Mouse (Mus musculus) small intestine, adult 2 months (tissue): ENCODE results near the gene Gm49630. TPM values are rescaled to one million over a fixed set of nuclear protein-coding genes. Genes with fewer than 3 reads are reported as not detected.
"Not testable (repeated sequence)": the region's sequence is repeated elsewhere in the genome, so short reads cannot be mapped to it uniquely, and the experiment has no call there.

Source experiments
- H3K27ac ChIP-seq: fragments of 200-500 bp; 2 replicates; pipeline ENCODE4 v1.5.1; 2012; ENCODE audit warnings: low read depth, low read length, control low read depth, inconsistent platforms; ENCODE audit not compliant: insufficient read depth
- H3K27me3 ChIP-seq: fragments of 200-500 bp; 2 replicates; pipeline ENCODE4 v1.6.1; 2012; ENCODE audit warnings: mild to moderate bottlenecking, moderate library complexity, low read length, inconsistent platforms; ENCODE audit not compliant: control insufficient read depth, insufficient read depth
- H3K36me3 ChIP-seq: fragments of 200-500 bp; 2 replicates; pipeline ENCODE4 v1.6.1; 2012; ENCODE audit warnings: mild to moderate bottlenecking, low read length, control low read depth, inconsistent platforms; ENCODE audit not compliant: control insufficient read depth, insufficient read depth
- H3K4me1 ChIP-seq: fragments of 200-500 bp; 2 replicates; pipeline ENCODE4 v1.6.1; 2012; ENCODE audit warnings: low read length, inconsistent platforms, mixed read lengths; ENCODE audit not compliant: control insufficient read depth, insufficient read depth, insufficient read length
- H3K4me3 ChIP-seq: fragments of 200-500 bp; 2 replicates; pipeline ENCODE4 v1.5.1; 2012; ENCODE audit warnings: low read depth, mild to moderate bottlenecking, control low read depth, inconsistent platforms, low read length, moderate library complexity
- whole genome bisulfite sequencing: fragments of 180-500 bp; shearing (Covaris S2); methylation state at CpG from one replicate; pipeline ENCODE4 v1.1.7; 2018; 5-methylcytosine and 5-hydroxymethylcytosine counted together
- polyA plus RNA-seq: library from polyadenylated mRNA; depleted of rRNA; stranded (reverse); fragments of >200 nt; gene quantifications from 2 replicates; pipeline ENCODE4 v1.2.3, GENCODE M21; 2012

The Gm49630 gene
- polyA plus RNA-seq, 1 experiment = 2.1 TPM

DNA sequence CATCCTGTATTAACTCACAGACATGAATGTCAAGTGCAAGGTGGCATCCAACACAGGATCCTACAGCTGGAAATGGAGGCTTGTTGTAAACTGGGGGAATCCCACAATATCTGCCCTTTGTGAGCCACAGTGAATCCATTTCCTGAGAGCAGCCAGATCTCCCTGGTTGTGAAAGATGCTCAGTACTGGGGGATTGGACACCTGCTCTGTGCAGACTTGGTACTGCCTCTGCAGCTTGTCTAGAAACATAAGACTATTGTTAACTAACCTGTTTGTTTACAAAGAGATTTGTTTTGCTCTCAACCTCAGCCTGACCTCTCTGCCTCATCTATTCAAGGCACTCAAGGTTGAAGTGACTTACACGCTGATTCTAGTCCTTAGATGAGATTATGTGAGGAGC, 5.5 kb downstream of the Gm49630 start:
- no CpG with 5 or more reads among the region's 1 CpGs for WGBS
- H3K4me3 ChIP-seq = not testable (repeated sequence)

DNA sequence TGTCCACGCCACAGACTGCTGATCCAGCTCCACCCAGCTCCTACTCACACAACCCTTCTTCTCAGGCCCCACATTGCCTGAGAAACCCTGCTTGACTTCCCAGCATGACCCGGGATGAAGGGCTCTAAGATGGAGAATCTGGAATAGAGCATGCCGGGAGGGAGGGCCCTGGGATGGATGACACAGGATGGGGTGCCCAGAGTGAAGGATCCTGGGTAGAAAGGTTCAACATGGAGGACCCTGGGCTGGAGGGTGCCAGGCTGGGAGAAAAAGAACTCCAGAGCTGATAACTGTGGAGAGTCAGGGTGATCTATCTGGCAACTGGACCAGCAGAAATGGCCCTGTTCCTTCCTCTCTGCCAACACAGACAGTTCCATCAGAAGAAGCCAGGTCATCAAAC, 6.2 kb downstream of the Gm49630 start:
- not testable (repeated sequence) for H3K27ac ChIP-seq, H3K4me3 ChIP-seq, H3K4me1 ChIP-seq, H3K27me3 ChIP-seq, H3K36me3 ChIP-seq
- WGBS = no CpG with 5 or more reads among the region's 3 CpGs

More for the DNA sequence above, 5.5 kb downstream of the Gm49630 start:
- H3K27ac ChIP-seq, H3K36me3 ChIP-seq, H3K4me1 ChIP-seq, H3K27me3 ChIP-seq: not testable (repeated sequence)

DNA sequence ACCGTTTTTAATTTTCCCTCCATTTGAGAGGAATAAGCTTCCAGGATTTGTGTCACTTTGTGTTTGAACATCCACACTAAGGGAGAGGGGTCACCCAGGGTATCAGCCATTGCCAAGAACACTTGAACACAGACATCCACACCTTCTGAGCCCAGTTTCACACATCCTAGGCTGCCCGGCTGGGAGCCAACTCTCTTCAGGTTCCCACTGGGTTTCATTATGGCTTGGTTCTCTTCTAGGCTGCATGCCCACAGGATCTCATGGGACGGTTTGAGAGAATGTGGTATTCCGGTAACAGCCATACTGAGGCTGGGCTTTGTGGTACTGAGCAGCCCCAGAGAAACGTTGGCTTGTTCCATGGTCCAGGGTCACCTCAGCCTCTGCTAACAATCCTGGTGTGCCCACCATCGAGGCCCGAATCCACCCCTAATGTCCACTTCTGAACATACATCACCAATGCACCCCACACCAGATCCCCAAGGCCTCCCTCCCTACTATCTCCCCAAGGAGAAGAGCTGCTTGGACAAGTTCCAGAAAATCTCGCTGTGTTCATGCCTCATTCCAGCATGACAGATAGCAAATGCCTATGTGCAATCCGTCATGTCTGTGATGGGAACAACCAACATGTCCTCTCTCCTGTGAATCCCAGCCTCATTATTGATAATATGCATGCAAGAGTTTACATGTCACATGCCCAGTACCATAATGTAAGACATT, 10.9 kb downstream of the Gm49630 start:
- not testable (repeated sequence) for H3K36me3 ChIP-seq, H3K4me1 ChIP-seq, H3K27ac ChIP-seq, H3K4me3 ChIP-seq, H3K27me3 ChIP-seq
- WGBS = 79% methylated on average over 9 of the region's 9 CpGs

DNA sequence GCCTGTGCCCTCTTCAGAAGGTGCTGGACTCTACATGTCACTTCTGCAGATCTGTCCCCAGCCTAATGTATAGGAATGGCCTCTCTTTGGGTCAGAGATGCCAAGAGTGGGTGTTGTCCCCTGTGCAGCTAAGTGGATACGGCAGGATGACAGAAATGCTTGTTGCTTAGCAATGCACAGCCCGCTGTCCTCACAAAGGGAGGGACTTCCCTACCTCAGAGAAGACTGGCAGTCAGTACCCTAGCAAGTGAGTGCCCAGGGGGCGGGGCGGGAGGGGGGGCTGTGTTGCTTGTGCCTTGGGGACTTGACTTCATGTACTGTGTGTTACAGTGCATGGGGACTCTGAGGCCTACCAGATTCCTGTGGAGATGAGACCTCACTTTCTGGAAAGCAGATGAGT, 12.0 kb downstream of the Gm49630 start:
- 70% methylated on average over 4 of the region's 4 CpGs for WGBS
- not testable (repeated sequence) for H3K27ac ChIP-seq, H3K27me3 ChIP-seq, H3K36me3 ChIP-seq, H3K4me3 ChIP-seq, H3K4me1 ChIP-seq

DNA sequence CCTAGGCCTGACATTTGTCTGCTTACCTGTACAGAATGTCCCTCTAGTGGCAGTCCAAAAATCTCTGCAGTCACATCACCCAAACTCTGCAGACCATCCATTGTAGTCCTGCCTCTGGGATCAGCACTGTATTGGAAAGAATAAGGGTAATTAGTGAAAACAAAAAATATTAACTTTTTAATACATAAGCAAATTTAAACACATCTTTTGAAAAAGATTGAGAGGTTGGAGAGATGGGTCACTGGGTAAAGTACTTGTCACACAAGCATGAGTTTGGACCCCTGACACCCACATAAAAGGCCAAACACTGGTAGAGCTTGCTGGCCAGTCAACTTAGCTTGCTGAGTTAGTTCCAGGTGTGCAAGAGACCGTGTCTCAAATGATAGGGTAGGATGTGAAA, 19.2 kb downstream of the Gm49630 start, which contains the start of gene Ttll2:
Gene Ttll2, minus strand, starts transcription at position 101 of the 400 bp plus-strand sequence.
- not testable (repeated sequence) for H3K27ac ChIP-seq, H3K27me3 ChIP-seq, H3K36me3 ChIP-seq, H3K4me3 ChIP-seq, H3K4me1 ChIP-seq
- WGBS = 81% methylated on average over 1 of the region's 1 CpGs

DNA sequence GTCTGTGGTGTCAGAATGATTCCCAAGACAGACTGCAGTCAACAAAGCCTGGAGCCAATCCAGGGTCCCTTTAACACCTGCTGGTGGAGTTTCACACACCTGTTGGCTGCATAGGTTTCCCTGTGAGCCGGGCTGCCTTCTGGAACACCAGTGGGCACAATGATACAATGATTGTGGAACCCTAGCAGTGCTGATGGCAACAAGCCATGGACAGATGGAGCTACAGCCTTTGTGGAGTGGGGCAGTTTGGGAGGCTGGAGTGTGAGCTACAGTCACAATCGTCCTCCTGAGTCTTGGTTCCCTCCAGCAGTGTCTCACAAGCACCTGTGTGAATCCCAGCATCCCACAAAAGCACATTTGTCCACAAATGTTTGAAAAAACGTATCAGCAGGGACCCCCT, 23.0 kb downstream of the Gm49630 start:
- H3K36me3 ChIP-seq, H3K27me3 ChIP-seq, H3K4me1 ChIP-seq, H3K4me3 ChIP-seq, H3K27ac ChIP-seq: not testable (repeated sequence)
- 39% methylated on average over 2 of the region's 3 CpGs for WGBS

DNA sequence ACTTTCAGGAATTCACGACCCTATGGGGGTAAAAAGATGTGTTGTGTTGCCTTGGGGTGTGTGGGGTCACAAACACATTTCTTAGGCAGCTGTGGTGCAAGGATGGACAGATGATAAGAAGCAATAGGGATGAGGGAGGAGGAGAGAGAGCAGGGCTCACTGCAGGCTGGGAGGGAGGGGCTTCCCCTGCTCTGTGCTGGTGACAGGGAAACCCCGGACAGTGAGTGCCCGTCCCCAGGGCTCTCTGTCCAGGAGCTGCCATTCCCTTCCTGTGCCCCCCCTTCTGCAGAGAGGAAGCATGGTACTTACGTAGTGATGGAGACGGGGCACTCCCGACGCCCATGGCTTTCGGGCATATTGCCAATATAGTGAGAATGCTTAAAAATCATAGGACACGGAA, 34.4 kb downstream of the Gm49630 start:
- not testable (repeated sequence) for H3K27ac ChIP-seq, H3K27me3 ChIP-seq, H3K4me3 ChIP-seq, H3K36me3 ChIP-seq, H3K4me1 ChIP-seq
- WGBS = 50% methylated on average over 9 of the region's 9 CpGs

DNA sequence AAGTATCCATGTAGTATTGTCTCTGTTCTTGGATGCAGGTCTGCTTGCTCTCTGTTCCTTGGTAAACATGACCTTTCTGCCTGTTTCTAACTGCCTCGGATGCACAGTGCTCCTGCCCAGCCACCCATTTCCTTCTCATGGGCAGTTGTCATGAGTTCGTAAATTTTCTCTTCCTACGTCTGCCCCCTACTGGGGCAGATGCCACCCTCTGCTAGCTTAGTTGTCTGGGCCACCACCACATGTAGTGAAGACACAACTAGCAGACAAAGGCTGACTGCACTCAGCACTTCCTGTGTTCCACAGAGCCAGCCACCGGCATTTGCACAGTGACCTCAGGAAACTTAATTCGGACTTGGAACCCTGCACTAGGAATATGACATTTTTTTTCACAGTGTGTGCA, 39.0 kb downstream of the Gm49630 start:
- not testable (repeated sequence) for H3K4me3 ChIP-seq, H3K27ac ChIP-seq, H3K4me1 ChIP-seq, H3K27me3 ChIP-seq, H3K36me3 ChIP-seq
- 49% methylated on average over 3 of the region's 5 CpGs for WGBS

DNA sequence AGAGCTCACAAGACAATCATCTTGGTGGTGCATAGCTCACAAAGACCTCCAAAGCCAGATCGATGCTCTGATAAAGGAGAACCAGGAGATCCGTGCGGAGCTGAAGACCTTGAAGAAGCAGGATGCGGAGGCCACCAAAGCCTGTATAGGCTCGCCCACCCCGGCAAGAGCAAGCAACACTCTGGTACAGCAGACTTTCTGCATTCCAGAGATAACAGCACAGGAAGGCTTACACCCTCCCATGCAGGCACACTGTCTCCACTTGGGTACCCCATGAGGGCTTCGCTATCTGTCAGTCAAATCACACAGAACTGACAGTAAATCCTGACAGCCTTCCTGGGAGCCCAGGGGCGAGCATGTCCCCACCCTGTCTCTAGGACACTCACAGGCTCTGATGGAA, 45.4 kb downstream of the Gm49630 start:
- H3K27me3 ChIP-seq, H3K27ac ChIP-seq, H3K4me1 ChIP-seq, H3K36me3 ChIP-seq, H3K4me3 ChIP-seq: not testable (repeated sequence)
- 44% methylated on average over 7 of the region's 8 CpGs for WGBS

DNA sequence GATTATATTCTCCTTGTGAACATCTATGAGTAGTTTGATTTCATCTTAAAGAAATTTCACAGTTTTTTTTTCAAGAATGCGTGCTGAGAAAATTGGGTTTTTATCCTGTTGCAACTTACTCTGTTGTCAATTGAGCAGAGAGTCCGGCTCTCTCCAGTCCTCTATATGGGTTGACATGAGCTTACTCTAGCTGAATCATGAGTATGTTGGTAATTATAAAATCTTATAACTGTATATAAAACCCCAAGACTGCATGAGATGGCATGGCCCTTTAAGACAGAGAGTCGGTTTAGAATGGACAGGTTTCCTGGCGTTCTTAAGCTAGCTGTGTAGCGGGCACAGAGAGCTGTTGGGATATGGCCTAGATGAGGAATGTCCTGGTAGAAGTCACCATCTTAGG, 47.4 kb downstream of the Gm49630 start, which contains the start of gene Tcp10a:
Gene Tcp10a, plus strand, starts transcription at position 301 of the 400 bp plus-strand sequence.
- WGBS = 91% methylated on average over 5 of the region's 5 CpGs
- H3K27ac ChIP-seq, H3K4me1 ChIP-seq, H3K4me3 ChIP-seq, H3K36me3 ChIP-seq, H3K27me3 ChIP-seq: not testable (repeated sequence)

DNA sequence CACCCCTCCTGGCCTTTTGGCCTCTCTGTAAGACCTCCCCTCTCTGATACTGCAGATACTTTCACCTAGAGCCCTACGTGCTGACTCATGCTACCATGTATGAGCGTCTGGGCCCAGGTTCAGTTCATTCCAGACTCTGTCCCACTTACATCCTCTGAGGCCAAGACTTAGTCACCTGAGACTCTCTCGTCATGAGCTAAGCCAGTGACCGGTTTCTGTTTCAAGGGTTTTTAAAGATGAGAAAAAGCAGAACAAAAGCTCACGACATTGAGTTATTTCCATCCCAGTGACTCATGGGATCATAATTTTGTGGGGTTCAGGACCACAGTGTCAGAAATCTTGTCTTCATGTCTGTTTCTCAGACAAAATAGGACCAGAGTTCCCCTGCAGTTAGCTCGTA, 52.0 kb downstream of the Gm49630 start:
- not testable (repeated sequence) for H3K27ac ChIP-seq, H3K36me3 ChIP-seq, H3K4me3 ChIP-seq, H3K4me1 ChIP-seq, H3K27me3 ChIP-seq
- 76% methylated on average over 6 of the region's 6 CpGs for WGBS
